Mouse (Mus musculus): ENCODE measurements around the gene 4930404H24Rik. TPM values are rescaled to one million over a fixed set of nuclear protein-coding genes. Genes with fewer than 3 reads are reported as not detected.

Gene 4930404H24Rik
- polyA plus RNA-seq, 1 experiment from 2014 or later = not detected

DNA sequence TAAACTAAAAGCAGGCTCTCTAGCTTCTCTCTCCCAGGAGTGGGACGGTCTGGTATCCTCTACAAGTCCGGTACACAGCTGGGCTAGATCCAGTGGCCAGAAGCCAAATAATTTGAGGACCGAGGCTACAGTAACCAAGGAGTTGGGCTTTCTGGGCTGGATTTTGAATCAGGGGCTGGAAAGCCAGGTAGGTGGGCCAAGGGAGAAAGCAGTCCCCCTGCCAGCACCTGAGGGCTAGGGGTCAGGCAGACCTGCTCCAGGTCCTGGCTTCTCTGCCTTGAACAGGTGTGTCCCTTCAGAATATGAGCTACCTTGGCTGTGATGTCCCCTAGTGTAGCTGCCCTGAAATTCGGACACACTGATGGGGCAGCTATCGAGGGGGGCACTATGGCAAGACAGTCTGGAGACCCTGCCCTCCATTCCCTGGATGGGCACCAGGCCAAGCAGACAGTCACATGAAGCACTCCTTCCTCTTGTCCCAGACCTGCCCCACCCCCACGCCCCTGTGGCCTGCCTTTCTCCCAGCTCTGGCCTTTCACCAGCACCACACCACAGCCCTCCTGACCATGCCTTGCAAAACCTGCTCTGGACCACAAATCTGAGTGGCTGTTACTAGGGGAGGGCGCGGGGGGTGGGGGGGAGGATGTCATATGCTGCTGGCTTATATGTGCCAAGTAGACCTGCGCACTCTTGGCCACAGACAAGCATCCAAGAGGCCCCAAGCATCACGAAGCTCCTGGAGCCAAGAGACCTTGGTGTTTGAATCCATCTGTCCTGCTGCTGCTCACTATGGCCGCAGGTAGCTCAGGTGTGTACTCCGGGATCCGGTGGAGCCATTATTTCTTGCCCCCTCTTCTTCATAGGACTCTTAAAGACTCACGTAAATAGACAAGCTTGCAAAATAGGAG lies 20.1 kb downstream of the 4930404H24Rik start:
- H3K4me1 ChIP-seq (replicated peaks) = peaks cover 70% of the 10 kb centered on the region
- no peaks in the 10 kb centered on the region for H3K27me3 ChIP-seq (replicated peaks)
- H3K36me3 ChIP-seq = no peaks in the 10 kb centered on the region
- H3K4me3 ChIP-seq = no peak overlapping the region
- no peaks in the 10 kb centered on the region for H3K9me3 ChIP-seq (replicated peaks)
- ATAC-seq (ENCODE audit: insufficient number of reproducible peaks, low FRiP score) = no peak
- H3K27ac ChIP-seq (ENCODE audit: poor library complexity, severe bottlenecking) = no peak overlapping the region
- WGBS = 80% methylated on average over 14 of the region's 14 CpGs
- no peak overlapping the region for H3K4me2 ChIP-seq
- no peak overlapping the region; the same call in 1 of the 2 replicates for H3K9ac ChIP-seq

GRCm38 (mm10) chr2:153513983-153514382 lies 21.4 kb downstream of the 4930404H24Rik start:
- Histone ChIP-seq H3K4me3 (no peak overlapping the region), H3K4me1 (replicated peaks) (peaks cover 59% of the 10 kb centered on the region), H3K9ac (no peak overlapping the region), H3K27me3 (replicated peaks) (no peaks in the 10 kb centered on the region), H3K9me3 (replicated peaks) (no peaks in the 10 kb centered on the region), H3K27ac (ENCODE audit: poor library complexity, severe bottlenecking) (no peak overlapping the region), H3K4me2 (no peak overlapping the region), H3K36me3 (no peaks in the 10 kb centered on the region)
- 92% methylated on average over 3 of the region's 3 CpGs for WGBS
- ATAC-seq (ENCODE audit: insufficient number of reproducible peaks, low FRiP score) = no peak

- H3K4me3 ChIP-seq = no peak overlapping the region
- no peak overlapping the region for H3K9ac ChIP-seq
- no peaks in the 10 kb centered on the region for H3K9me3 ChIP-seq (replicated peaks)
- no peak for ATAC-seq (ENCODE audit: insufficient number of reproducible peaks, low FRiP score)
- no peak overlapping the region for H3K27ac ChIP-seq (ENCODE audit: poor library complexity, severe bottlenecking)
- WGBS = 86% methylated on average over 14 of the region's 14 CpGs
- peaks cover 51% of the 10 kb centered on the region for H3K4me1 ChIP-seq (replicated peaks)
- no peaks in the 10 kb centered on the region for H3K27me3 ChIP-seq (replicated peaks)
- H3K4me2 ChIP-seq = no peak overlapping the region
- H3K36me3 ChIP-seq = no peaks in the 10 kb centered on the region
Observed at GRCm38 (mm10) chr2:153514497-153515380, 22.1 kb downstream of the 4930404H24Rik start.

DNA sequence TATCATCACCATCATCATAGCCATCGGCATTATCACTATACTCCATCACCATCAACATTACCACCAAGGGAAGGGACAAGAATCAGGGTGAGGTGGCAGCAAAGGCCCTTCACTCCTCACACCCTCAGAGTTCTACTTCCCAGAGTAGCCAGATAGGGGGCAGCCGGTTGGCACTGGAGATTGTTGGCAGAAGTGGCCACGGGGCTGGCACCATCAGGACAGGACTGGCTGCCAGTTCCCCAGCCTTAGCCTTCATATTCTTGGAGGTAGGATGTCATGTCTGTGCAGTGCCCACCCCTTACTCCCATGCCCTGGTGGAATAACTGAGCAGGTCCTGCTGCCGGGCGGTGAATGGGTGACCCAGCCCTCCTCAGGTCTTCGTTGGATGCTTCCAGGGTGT lies 23.0 kb downstream of the 4930404H24Rik start:
- Histone ChIP-seq H3K9ac (no peak overlapping the region), H3K4me2 (no peak overlapping the region), H3K9me3 (replicated peaks) (no peaks in the 10 kb centered on the region), H3K4me1 (replicated peaks) (peaks cover 50% of the 10 kb centered on the region), H3K27ac (ENCODE audit: poor library complexity, severe bottlenecking) (no peak overlapping the region), H3K36me3 (no peaks in the 10 kb centered on the region), H3K4me3 (no peak overlapping the region), H3K27me3 (replicated peaks) (no peaks in the 10 kb centered on the region)
- 85% methylated on average over 6 of the region's 6 CpGs for WGBS
- ATAC-seq (ENCODE audit: insufficient number of reproducible peaks, low FRiP score) = no peak

DNA sequence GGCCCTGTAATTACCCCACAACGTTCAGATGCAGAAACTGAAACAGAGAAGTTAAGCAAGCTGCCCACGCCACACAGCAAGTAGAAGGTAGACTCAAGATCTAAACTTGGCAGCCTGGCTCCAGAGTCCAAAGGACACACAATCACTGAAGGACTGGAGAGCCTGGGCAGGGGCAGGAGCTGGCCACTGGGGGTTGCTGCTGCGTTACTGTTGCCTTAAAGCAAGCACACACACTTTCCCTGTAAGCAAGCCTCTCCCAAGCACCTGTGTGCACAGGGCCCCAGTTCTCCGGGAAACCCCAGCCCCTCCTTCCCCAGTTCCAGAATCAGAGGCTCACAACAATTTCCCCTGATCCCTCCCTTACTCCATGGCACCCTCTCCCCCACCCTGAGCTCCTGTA lies 24.4 kb downstream of the 4930404H24Rik start:
- WGBS = 45% methylated on average over 4 of the region's 4 CpGs
- no peaks in the 10 kb centered on the region for H3K36me3 ChIP-seq
- H3K9ac ChIP-seq = no peak overlapping the region
- H3K27me3 ChIP-seq (replicated peaks) = no peaks in the 10 kb centered on the region
- H3K9me3 ChIP-seq (replicated peaks) = no peaks in the 10 kb centered on the region
- H3K4me1 ChIP-seq (replicated peaks) = peaks cover 58% of the 10 kb centered on the region
- H3K4me3 ChIP-seq = no peak overlapping the region
- no peak overlapping the region for H3K4me2 ChIP-seq
- no peak for ATAC-seq (ENCODE audit: insufficient number of reproducible peaks, low FRiP score)
- no peak overlapping the region for H3K27ac ChIP-seq (ENCODE audit: poor library complexity, severe bottlenecking)

DNA sequence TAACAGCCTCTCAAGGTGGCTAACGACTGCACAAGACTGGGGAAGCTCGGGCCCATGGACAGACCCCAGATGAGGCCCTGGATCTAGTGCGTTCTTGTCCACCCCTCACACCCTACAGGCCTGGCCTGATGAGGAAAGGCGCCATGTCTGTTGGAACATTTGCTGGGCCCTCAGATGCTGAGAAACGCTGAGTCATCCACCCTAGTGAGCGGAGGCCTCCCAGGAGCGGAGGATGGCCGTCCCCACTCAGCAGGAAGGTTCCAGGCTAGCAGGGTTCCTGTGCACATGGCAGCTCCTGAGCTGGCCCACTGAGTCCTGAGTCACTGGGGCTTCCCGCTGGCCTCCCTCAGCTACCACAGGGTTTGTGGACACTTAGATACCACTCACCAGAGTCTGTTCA lies 27.5 kb downstream of the 4930404H24Rik start:
- Histone ChIP-seq H3K27ac (ENCODE audit: poor library complexity, severe bottlenecking) (no peak overlapping the region), H3K36me3 (no peaks in the 10 kb centered on the region), H3K4me3 (no peak overlapping the region), H3K4me1 (replicated peaks) (peaks cover 62% of the 10 kb centered on the region), H3K27me3 (replicated peaks) (no peaks in the 10 kb centered on the region), H3K9me3 (replicated peaks) (no peaks in the 10 kb centered on the region), H3K4me2 (no peak overlapping the region), H3K9ac (no peak overlapping the region)
- no peak for ATAC-seq (ENCODE audit: insufficient number of reproducible peaks, low FRiP score)
- 77% methylated on average over 9 of the region's 9 CpGs for WGBS

GRCm38 (mm10) chr2:153522270-153522669 lies 29.7 kb downstream of the 4930404H24Rik start:
- ATAC-seq (ENCODE audit: insufficient number of reproducible peaks, low FRiP score) = 0 out of 2 replicates have a peak, but pooled peaks have one; percentile 7
- no peaks in the 10 kb centered on the region for H3K27me3 ChIP-seq (replicated peaks)
- peaks cover 71% of the 10 kb centered on the region for H3K4me1 ChIP-seq (replicated peaks)
- no peaks in the 10 kb centered on the region for H3K36me3 ChIP-seq
- H3K27ac ChIP-seq (ENCODE audit: poor library complexity, severe bottlenecking) = peak overlapping the region; percentile 69
- WGBS = 32% methylated on average over 4 of the region's 4 CpGs
- no peak overlapping the region for H3K4me3 ChIP-seq
- H3K4me2 ChIP-seq = no peak overlapping the region; the same call in 1 of the 2 replicates
- peak overlapping the region; percentile 46 for H3K9ac ChIP-seq
- H3K9me3 ChIP-seq (replicated peaks) = no peaks in the 10 kb centered on the region

- WGBS = 38% methylated on average over 9 of the region's 9 CpGs
- Histone ChIP-seq H3K9me3 (replicated peaks) (no peaks in the 10 kb centered on the region), H3K27ac (ENCODE audit: poor library complexity, severe bottlenecking) (peak overlapping the region; percentile 69), H3K4me3 (no peak overlapping the region), H3K27me3 (replicated peaks) (no peaks in the 10 kb centered on the region), H3K4me1 (replicated peaks) (peaks cover 76% of the 10 kb centered on the region), H3K9ac (0 out of 2 replicates have a peak overlapping the region, but pooled peaks have one; percentile 46), H3K4me2 (peak overlapping the region; percentile 5; the same call in 1 of the 2 replicates), H3K36me3 (no peaks in the 10 kb centered on the region)
- ATAC-seq (ENCODE audit: insufficient number of reproducible peaks, low FRiP score) = no peak
Observed at GRCm38 (mm10) chr2:153523143-153523542, 30.6 kb downstream of the 4930404H24Rik start.

DNA sequence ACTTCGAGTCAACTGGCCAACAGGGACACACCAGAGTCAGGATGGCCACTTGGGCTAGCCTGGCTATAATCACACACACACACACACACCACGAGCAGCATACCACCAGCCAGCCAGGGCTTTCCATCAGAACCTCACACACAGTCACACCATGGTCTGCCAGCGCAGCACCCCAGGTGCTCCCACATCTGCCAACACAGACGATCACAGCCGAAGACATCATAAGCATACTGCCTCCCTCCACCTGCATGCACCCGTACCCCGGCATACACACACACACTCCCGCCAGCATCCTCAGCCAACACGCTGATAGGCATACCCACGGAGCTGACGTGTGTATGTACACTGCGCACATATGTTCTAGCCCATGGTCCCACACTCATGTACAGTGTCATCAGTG lies 31.1 kb downstream of the 4930404H24Rik start:
- H3K4me1 ChIP-seq (replicated peaks) = peaks cover 78% of the 10 kb centered on the region
- no peak overlapping the region for H3K9ac ChIP-seq
- WGBS = 84% methylated on average over 12 of the region's 12 CpGs

DNA sequence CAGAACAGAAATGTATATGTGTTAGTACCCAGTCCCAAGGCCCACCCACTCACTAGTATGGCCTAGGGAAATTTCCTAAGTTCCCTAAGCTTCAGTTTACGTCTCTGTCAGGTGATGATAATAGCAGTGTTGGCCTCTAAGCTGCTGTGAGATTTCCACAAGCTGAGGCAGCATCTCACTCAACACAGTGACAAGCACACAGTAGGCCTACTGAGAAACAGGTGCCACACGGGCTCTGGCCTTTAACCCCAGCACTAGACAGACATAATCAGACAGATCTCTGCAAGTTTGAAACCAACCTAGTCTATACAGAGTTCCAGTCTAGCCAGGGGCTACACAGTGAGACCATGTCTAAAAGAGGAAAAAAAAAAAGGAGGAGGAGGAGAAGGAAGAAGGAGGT lies 32.1 kb downstream of the 4930404H24Rik start:
- no peaks in the 10 kb centered on the region for H3K9me3 ChIP-seq (replicated peaks)
- no peak for ATAC-seq (ENCODE audit: insufficient number of reproducible peaks, low FRiP score)
- H3K4me2 ChIP-seq = no peak overlapping the region
- H3K4me1 ChIP-seq (replicated peaks) = peaks cover 78% of the 10 kb centered on the region
- peak overlapping the region; percentile 83; the same call in 1 of the 2 replicates for H3K27ac ChIP-seq (ENCODE audit: poor library complexity, severe bottlenecking)
- WGBS = 66% methylated on average over 2 of the region's 2 CpGs
- no peaks in the 10 kb centered on the region for H3K27me3 ChIP-seq (replicated peaks)
- no peaks in the 10 kb centered on the region for H3K36me3 ChIP-seq
- H3K4me3 ChIP-seq = no peak overlapping the region
- no peak overlapping the region for H3K9ac ChIP-seq

More for the DNA sequence above, 31.1 kb downstream of the 4930404H24Rik start:
- no peak overlapping the region for H3K4me2 ChIP-seq
- H3K36me3 ChIP-seq = no peaks in the 10 kb centered on the region
- H3K9me3 ChIP-seq (replicated peaks) = no peaks in the 10 kb centered on the region
- no peak for ATAC-seq (ENCODE audit: insufficient number of reproducible peaks, low FRiP score)
- H3K4me3 ChIP-seq = no peak overlapping the region
- H3K27me3 ChIP-seq (replicated peaks) = no peaks in the 10 kb centered on the region
- peak overlapping the region; percentile 69 for H3K27ac ChIP-seq (ENCODE audit: poor library complexity, severe bottlenecking)

- Histone ChIP-seq H3K27ac (ENCODE audit: poor library complexity, severe bottlenecking) (peak overlapping the region; percentile 83), H3K9me3 (replicated peaks) (no peaks in the 10 kb centered on the region), H3K9ac (0 out of 2 replicates have a peak overlapping the region, but pooled peaks have one; percentile 24), H3K36me3 (no peaks in the 10 kb centered on the region), H3K4me1 (replicated peaks) (peaks cover 74% of the 10 kb centered on the region), H3K4me3 (no peak overlapping the region), H3K4me2 (peak overlapping the region; percentile 39), H3K27me3 (replicated peaks) (peaks cover 8% of the 10 kb centered on the region; the same call in 1 of the 2 replicates)
- peak; percentile 35 for ATAC-seq (ENCODE audit: insufficient number of reproducible peaks, low FRiP score)
- 7% methylated on average over 10 of the region's 10 CpGs for WGBS
Observed at GRCm38 (mm10) chr2:153525906-153526311, 33.3 kb downstream of the 4930404H24Rik start.

All from heart, embryonic 12.5 days (tissue).